Mouse (Mus musculus) 3134 (cell line): ENCODE results near the gene Spock1.

Source experiments
- DNase-seq: peaks from one replicate; pipeline ENCODE4 v3.0.0-alpha.2; 2011; ENCODE audit warnings: low spot score; ENCODE audit not compliant: insufficient read length; ENCODE audit errors: extremely low read depth

The Spock1 gene

DNA sequence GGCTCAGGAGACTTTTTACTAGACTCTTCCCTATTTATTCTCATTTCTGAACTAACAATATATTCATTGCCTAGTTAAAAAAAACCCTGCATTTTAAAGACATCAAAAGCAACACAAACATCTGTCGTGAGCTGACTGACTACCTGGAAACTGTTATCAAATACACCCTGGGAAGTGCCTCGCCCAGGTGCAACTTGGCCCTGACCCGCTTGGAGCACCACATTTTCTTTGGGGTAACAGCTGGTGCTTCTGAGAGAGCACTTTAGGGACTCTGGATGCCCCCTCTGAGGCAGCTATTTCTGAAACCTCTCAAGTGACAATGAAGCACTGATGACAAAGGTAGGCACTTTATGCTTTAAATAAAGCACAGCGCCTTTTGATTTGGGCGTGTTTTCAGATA, 236.8 kb downstream of the Spock1 start:
- no peak for DNase-seq

DNA sequence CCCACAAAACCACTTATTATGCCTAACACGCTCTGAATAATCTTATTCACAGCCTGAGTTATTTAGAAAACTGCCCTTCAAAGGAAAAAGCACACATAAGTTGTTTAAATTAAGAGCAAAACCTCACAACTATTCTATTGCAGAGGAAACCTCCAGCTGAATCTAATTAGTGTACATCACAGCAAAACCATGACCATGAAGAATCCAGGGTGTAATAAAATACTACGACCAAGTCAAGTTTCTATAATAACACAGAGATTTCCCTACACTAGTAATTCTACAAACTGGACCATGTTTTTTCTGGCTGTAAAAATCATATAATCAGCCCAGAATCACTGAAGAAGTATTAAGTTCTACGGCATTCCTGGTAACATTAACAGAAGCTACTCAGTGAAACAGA, 240.5 kb downstream of the Spock1 start:
- DNase-seq, result no peak

DNA sequence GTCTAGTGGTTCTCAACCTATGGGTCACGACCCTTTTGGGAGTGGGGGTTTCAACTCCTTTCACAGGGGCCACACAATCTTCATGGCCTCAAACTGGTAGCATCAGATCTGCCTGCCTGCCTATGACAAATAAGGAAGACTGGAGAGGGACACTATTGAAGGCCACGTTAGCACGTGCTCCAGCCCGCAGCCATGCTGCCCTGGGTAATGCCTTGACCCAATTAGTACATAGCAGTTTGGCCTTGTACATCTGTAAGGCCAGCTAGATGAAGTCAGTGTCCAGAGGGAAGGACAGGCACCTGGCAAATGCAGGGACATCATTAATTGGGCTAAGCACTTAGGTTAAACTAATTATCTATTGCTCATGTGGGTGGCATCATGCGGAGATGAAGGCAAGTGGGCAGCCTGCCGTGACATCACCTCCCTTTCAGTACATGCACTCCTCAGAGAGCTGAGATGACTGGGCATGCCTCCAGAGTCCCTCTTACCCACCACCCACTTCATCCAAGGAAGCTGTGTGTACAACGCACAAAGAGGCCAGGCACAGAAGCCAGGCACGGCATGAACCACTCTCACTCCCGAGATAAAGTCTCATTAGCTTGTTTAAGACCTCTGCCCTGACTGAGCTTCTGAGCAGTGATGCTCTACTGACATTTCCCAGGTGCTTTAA, 241.8 kb downstream of the Spock1 start:
- no peak for DNase-seq

DNA sequence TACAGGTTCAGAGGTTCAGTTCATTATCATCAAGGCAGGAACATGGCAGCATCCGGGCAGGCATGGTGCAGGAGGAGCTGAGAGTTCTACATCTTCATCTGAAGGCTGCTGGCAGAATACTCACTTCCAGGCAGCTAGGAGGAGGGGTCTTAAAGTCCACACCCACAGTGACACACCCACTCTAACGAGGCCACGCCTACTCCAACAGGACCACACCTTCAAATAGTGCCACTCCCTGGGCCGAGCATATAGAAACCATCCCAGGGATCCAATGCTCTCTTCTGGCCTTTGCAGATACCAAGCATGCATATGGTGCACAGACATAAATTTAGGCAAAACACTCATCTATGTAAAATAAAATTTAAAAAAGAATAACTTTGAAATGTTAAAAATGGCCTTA, 245.6 kb downstream of the Spock1 start:
- no peak for DNase-seq

DNA sequence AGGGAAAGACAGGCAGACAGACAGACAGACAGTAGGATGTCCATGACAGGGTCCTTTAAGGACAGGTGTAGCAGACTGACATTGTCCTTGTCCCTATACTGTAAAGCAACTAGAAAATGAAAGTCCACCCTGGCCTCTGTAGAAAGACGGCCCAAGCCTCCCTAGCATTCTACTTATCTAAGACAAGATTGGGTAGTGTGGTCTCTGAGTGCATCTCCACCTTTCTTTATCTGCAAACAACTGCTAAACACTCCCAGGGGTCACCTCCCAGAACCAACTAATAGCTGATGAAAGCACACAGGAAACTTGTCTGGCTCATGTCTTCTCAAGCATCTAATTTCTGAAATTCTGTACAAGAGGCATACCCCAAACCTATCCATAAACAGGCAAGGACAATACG, 247.6 kb downstream of the Spock1 start:
- no peak for DNase-seq

DNA sequence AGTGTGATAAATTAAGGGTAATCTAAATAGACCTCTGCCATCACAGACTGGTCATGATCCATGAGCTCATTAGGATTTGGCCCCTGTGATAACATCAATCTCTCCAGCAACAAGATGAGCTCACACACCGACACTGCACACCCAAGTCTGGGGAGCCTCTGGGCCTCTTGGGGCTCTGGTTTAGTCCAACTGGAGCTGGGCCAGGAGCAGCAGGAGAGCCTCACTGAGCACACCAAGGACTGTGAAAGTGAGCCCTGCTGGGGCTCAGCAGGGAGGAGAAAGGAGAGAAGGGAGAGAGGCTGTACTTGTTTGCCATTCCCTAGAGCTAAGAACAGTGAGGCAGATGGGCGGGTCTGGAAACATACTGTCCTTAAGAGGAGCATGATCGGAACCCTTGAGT, 248.3 kb downstream of the Spock1 start:
- no peak for DNase-seq

- no peak for DNase-seq
Observed at GRCm38 (mm10) chr13:57656606-57657005, 251.5 kb downstream of the Spock1 start.

- DNase-seq, result no peak
Observed at GRCm38 (mm10) chr13:57654362-57654761, 253.8 kb downstream of the Spock1 start.

GRCm38 (mm10) chr13:57651236-57651635, 256.9 kb downstream of the Spock1 start:
- no peak for DNase-seq

DNA sequence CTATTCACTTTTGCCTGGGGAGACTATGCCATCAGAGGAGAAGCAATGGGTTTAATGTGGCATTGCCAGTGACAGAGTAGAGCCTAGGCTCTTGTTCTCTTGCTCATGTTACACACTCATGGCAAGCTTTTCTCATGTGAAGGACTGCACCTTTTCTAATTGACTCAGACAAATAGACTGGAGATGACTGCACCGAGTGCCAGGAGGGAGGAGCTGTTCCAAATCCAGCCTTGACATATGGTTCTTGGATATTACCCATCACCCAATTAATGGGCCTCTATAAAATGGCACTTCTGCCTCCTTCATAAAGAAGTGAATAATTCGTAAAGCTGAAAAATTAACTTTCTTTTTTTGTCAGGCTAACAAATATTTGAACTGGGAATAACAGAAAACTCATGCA, 259.3 kb downstream of the Spock1 start:
- no peak for DNase-seq

DNA sequence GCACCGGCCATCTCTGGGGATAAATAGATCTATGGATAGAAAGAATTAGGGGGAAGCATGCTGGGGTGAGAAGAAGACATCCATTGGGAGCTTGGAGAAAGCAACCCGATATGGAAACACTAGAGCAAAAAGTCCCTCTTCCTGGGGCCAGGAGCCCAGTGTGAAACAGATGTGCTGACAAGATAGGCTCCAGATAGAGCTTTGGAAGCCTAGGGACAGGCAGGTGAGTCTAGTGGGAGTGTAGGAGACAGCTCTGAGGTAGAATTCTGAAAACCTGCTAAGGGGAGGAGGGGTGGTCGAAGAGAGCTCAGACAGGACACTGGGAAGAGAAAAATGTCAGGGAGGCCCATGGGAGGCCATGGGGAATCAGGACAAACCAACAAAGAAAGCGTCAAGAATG, 260.7 kb downstream of the Spock1 start:
- no peak for DNase-seq

GRCm38 (mm10) chr13:57643036-57643435, 265.1 kb downstream of the Spock1 start:
- DNase-seq, result no peak

- DNase-seq, result no peak
Observed at GRCm38 (mm10) chr13:57641649-57642048, 266.5 kb downstream of the Spock1 start.

DNA sequence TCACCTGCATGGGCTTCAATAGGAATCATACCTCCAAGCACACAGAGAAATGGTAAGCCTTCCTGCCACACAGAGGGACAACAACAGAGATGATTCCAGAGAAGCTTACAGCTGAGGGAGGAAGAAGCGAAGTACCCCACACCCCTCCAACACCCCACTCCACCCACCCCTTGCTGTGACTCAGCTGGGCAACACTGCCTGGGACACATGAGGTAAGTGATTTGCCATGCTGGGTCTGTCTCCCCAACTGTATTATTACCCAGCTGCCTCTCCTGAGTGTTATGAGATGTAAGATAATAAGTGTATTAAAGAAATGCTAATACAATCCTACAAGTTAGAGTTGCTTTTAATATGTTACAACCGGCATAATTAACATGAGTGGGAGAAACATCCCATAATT, 267.2 kb downstream of the Spock1 start:
- no peak for DNase-seq

DNA sequence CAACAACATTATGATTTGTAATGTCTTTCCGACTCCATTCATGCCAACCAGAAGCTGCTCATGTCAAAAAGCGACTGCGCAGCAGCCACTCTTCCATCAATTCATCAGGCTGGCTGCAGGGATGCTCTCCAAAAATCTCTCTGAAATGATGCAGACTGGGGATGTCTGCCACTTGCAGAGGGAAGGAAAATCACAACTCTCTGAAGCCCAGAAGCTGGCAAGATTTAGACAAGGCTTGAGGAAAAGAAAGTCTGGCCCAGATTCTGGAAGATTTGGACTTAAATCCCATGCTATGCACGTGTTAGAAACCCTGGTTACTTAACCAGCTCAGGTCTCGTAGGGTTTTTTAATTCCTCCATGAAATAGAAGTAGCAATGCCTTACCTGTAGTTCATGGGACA, 269.3 kb downstream of the Spock1 start:
- DNase-seq, result no peak

- no peak for DNase-seq
Observed at GRCm38 (mm10) chr13:57637606-57638132, 270.5 kb downstream of the Spock1 start.

GRCm38 (mm10) chr13:57637080-57637572, 271.0 kb downstream of the Spock1 start:
- no peak for DNase-seq

DNA sequence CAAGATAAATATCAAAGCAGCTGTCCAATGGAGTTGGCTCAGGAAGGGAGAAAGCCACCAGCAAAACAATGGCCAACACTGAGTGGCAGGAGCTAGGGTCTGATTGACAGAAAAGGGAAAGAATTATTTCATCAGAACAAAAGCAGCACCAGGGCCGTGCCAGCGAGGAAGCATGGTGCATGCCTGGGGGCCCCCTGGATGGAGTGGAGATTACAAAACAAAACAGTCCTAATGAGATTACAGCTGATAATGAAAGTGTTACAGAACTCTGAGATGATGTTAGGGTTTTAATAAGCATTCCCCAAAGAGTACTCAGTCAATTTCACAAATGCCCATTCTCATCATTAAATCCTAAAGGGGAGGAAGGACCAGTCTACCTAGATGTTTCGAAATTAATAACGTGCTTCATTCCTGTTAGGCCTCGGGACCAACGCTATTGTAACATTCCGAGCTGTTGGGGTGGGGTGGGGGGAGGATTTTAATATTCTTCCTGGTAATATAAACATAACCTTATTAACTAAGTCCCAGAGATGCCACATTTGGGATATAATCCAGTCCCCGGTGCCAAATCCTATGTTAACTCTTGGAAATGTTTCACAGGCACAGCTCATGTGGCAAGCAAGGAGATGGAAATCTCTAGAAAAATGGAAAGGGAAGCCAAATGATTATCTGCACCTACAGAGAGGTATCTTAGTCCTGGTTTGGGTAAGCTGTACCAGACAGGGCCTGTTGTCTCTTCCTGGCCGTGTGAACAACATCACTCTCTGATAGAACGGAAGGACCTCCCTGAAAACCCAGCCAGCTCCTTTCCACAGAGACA, 271.7 kb downstream of the Spock1 start:
- DNase-seq, result no peak

DNA sequence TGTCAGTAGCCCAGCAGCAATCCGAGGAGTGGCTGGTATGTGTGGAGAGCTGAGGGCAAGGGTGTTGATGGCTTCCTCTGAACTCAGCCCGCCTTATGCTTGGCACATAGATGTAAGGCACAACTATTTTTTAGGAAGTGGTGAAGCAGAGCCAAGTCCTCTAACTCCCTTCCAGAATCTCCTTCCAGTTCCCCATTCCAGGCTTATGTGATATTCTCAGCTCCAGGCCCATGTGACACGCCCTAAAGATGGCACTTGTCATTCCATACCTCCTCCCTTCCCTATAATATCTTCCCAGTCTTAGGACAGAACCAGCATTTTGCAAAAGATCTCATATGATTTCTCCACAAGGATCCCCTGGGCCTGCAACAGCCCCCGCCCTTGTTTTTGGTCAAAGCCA, 277.6 kb downstream of the Spock1 start:
- DNase-seq, result no peak

DNA sequence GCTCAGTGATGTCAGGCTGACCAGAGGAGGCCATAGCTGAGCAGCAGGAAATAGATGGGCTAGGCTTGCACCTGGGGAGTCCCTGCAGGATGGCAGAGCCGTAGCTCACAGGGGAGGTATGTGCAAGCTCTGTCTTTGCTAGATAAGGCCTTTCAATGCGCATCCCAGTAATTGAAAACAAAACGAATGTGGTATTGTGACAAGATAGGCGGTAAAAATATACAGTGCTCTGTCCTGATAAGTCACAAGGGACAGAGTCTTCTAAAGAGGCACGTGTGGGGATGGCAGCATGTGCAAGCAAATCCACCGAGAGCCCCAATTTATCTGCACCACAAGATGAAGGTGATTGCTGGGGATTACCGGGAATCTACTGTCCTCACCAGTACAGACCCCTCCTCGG, 279.9 kb downstream of the Spock1 start:
- DNase-seq, result no peak

GRCm38 (mm10) chr13:57626434-57626833, 281.7 kb downstream of the Spock1 start:
- DNase-seq, result no peak

GRCm38 (mm10) chr13:57623909-57624481, 284.1 kb downstream of the Spock1 start:
- DNase-seq, result no peak
